Mouse (Mus musculus) embryo, embryonic 11 days (tissue): ENCODE data around the gene Tspan1.

Experiments used
- DNase-seq: peaks from one replicate; pipeline ENCODE4 v3.0.0-alpha.2; 2015

Gene Tspan1

DNA sequence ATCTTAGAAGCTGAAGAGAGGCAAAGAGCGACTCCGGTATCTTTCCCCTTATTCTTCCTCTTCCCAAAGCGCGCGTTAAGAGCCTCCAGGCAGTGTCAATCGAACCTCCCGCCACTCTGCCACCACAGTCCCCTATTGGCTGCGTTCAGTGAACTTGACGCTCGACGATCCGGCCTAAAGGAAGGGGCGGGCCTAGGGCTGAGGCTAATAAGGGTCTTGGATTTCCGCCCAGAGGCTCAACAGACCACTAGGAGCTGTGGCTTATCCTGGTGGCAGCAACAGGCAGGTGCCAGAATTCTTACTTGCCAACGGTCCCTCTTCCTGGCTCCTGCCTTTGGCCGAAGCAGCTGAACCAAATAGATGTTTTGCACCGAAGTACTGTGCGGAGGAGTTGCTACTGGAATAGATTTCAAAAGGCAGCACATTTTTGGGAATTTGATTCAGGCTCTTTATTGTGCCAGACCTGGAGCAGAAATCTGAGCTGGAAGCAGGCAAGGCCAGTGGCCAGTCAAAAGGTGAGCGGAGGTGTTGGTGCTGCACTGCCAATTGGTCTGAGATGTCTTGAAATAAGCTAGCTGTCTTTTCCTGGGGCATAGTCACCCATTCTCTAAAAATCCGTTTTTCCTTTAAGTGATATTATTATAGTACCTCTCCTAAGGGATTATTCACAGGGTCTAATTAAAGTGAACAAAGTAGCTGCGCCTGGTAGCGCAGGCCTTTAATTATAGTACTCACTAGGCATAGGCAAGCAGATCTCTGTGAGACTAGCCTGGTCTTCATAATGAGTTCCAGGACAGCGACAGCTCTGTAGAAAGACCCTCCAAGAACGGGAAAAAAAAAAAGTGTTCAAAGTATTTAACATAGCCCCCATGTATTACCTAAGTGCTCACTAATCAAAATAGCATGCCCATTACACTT lies 43.5 kb downstream of the Tspan1 start, which contains the start of the genes Rad54l and Pomgnt1:
TSS of gene Rad54l (minus strand) at position 89 of the 918 bp plus-strand sequence.
TSS of gene Pomgnt1 (plus strand) at position 239 of the 918 bp plus-strand sequence.
- peak; percentile 98 for DNase-seq

DNA sequence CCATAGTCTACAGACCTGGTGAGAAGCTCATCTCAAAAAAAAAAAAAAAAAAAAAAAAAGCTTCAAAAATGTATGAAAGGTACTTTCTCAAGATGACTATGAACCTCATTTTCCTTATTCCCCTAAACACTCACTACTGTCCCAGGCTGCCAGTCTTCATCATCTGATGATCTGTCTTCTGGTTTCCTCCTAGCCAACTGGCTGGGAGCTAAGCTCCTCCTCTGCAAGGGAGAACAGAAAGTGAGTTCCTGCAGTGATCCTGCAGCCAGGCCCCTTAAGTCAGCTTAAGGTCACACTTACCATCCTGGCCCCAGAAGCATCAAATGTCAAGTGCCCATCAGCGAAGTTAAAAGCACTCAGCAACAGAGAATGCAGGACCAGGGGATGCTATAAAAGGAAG lies 44.6 kb downstream of the Tspan1 start:
- DNase-seq = peak; percentile 13
